14 mouse cellular contexts compared by ENCODE assay signal in the genomic region with DNA sequence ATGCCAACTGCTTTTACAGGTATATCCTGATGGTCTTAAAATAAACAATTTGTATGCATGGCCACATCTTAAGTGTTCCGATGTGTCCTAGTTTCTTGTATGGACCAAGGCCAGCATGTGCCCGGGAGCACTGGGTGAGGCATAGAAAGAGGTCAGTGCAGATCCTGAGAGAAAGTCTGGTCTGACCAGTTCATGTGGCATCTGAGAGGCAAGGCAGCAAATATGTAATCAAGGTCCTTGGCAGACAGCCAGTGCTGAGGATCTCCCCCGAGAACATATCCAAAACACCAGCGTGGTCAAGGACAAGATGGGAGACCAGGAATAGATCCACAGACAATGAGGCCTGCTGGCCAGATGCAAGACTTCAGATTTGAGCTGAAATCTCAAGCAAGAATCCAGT.
DNase-seq lines count a peak whose midpoint lies in the region; ATAC-seq and TF ChIP-seq lines count a peak whose summit lies in the region.
"Had no signal": no experiment of that assay in that cellular context is flagged by ENCODE, and none has a peak within 500 bp of the region (broad histone marks: within the 10 kb centered on the region; RNA-seq: fewer than 3 reads in every experiment).

No protein-coding gene starts in this region.

- no peak overlapping the region for H3K4me3 ChIP-seq in intestine, embryonic 14.5 days (ENCODE audit: low read depth, low read length)
- no peak overlapping the region for H3K4me3 ChIP-seq in intestine, postnatal 0 days (ENCODE audit: low read depth, low read length)
- no peak overlapping the region for H3K4me3 ChIP-seq in gastrocnemius, adult 2 months
- H3K4me3 ChIP-seq in left cerebral cortex, adult 2 months = no peak overlapping the region
- H3K4me3 ChIP-seq: forebrain, embryonic 15.5 days; limb, embryonic 12.5 days; megakaryocyte, embryonic 14.5 days had no signal

- WGBS in intestine, embryonic 14.5 days = 65% methylated on average over 4 of the region's 4 CpGs
- WGBS in intestine, postnatal 0 days = 61% methylated on average over 4 of the region's 4 CpGs

- no peak overlapping the region for H3K9ac ChIP-seq in intestine, embryonic 14.5 days (ENCODE audit: low read length)
- H3K9ac ChIP-seq in intestine, postnatal 0 days (ENCODE audit: low read depth, low read length) = no peak overlapping the region
- H3K9ac ChIP-seq: forebrain, embryonic 15.5 days; limb, embryonic 12.5 days; liver, embryonic 14.5 days had no signal

- no peak overlapping the region for H3K4me2 ChIP-seq in intestine, embryonic 14.5 days (ENCODE audit: low read length)
- H3K4me2 ChIP-seq in intestine, postnatal 0 days (replicated peaks; ENCODE audit: low read depth) = no peak overlapping the region
- H3K4me2 ChIP-seq: forebrain, embryonic 15.5 days; limb, embryonic 12.5 days had no signal

- intact Hi-C loops in gastrocnemius, adult 2 months (cut with DNase I) = no loop called here
- intact Hi-C loops in left cerebral cortex, adult 2 months (cut with DNase I) = no loop called here

- no peaks in the 10 kb centered on the region for H3K9me3 ChIP-seq in intestine, embryonic 14.5 days (ENCODE audit: control insufficient read depth, low read length)
- no peaks in the 10 kb centered on the region for H3K9me3 ChIP-seq in intestine, postnatal 0 days (ENCODE audit: control insufficient read depth)
- H3K9me3 ChIP-seq: forebrain, embryonic 15.5 days; limb, embryonic 12.5 days; megakaryocyte, embryonic 14.5 days had no signal

- H3K36me3 ChIP-seq in intestine, embryonic 14.5 days (ENCODE audit: control insufficient read depth, insufficient read depth, low read length) = no peaks in the 10 kb centered on the region
- H3K36me3 ChIP-seq in intestine, postnatal 0 days (ENCODE audit: control insufficient read depth, insufficient read depth) = 0 out of 2 replicates have a peak, but pooled peaks cover 5% of the 10 kb centered on the region
- H3K36me3 ChIP-seq: forebrain, embryonic 15.5 days; limb, embryonic 12.5 days had no signal

- no peak for TF ChIP-seq CTCF in intestine, postnatal 0 days (IDR thresholded peaks at IDR 0.05; ENCODE audit: low read depth)
- TF ChIP-seq CTCF in gastrocnemius, adult 2 months (IDR thresholded peaks at IDR 0.05) = no peak
- TF ChIP-seq CTCF in left cerebral cortex, adult 2 months (IDR thresholded peaks at IDR 0.05) = no peak

- no peaks in the 10 kb centered on the region for H3K27me3 ChIP-seq in intestine, embryonic 14.5 days (replicated peaks; ENCODE audit: control insufficient read depth, insufficient read depth, low read length)
- no peaks in the 10 kb centered on the region for H3K27me3 ChIP-seq in intestine, postnatal 0 days (replicated peaks; ENCODE audit: control insufficient read depth, insufficient read depth, low read length)
- H3K27me3 ChIP-seq: forebrain, embryonic 15.5 days; limb, embryonic 12.5 days; megakaryocyte, embryonic 14.5 days had no signal

- H3K4me1 ChIP-seq in intestine, embryonic 14.5 days (replicated peaks; ENCODE audit: control insufficient read depth, insufficient read depth, low read length) = peaks cover 2% of the 10 kb centered on the region; the same call in 1 of the 2 replicates
- H3K4me1 ChIP-seq in intestine, postnatal 0 days (replicated peaks; ENCODE audit: control insufficient read depth, insufficient read depth, low read length) = no peaks in the 10 kb centered on the region
- H3K4me1 ChIP-seq: limb, embryonic 12.5 days; megakaryocyte, embryonic 14.5 days had no signal

- no peak for ATAC-seq in intestine, embryonic 14.5 days (replicated peaks; ENCODE audit: low FRiP score, low TSS enrichment, low read depth)
- no peak for ATAC-seq in intestine, postnatal 0 days
- ATAC-seq: forebrain, embryonic 15.5 days; midbrain, embryonic 16.5 days had no signal

- peak overlapping the region; percentile 65; the same call in 1 of the 2 replicates for H3K27ac ChIP-seq in intestine, embryonic 14.5 days (ENCODE audit: low read depth)
- no peak overlapping the region for H3K27ac ChIP-seq in intestine, postnatal 0 days (ENCODE audit: low read depth, low read length)
- H3K27ac ChIP-seq in gastrocnemius, adult 2 months = no peak overlapping the region
- H3K27ac ChIP-seq in left cerebral cortex, adult 2 months = no peak overlapping the region
- H3K27ac ChIP-seq: forebrain, embryonic 15.5 days; kidney, postnatal 0 days; limb, embryonic 12.5 days; liver, embryonic 14.5 days had no signal

- DNase-seq in intestine, embryonic 14.5 days (ENCODE audit: low spot score) = no peak
- peak; percentile 4 for DNase-seq in adrenal gland, postnatal 25 days
- DNase-seq in kidney, postnatal 14 days = peak; percentile 41
- DNase-seq in lung, postnatal 25 days (ENCODE audit: low spot score) = peak; percentile 43
- DNase-seq in left cerebral cortex, adult 9 months (ENCODE audit: low spot score in 2 of 2) = no peak
- DNase-seq in gastrocnemius, adult 2 months = no peak
- DNase-seq in left cerebral cortex, adult 2 months (ENCODE audit: extremely low spot score in 1 of 2, low spot score in 2 of 2) = no peak

Comparison
In these comparisons a context has a peak if more than half of its experiments do, and no peak if none do; other contexts are left out.
1. DNase-seq: peak in adrenal gland, postnatal 25 days (single experiment), kidney, postnatal 14 days (single experiment) and lung, postnatal 25 days (single experiment); none in intestine, embryonic 14.5 days (single experiment), left cerebral cortex, adult 9 months (0 of 2), gastrocnemius, adult 2 months (single experiment) and left cerebral cortex, adult 2 months (0 of 2).